Mouse (Mus musculus): ENCODE measurements at regions not wholly inside any gene's neighbourhood (a gene's known extent, or its start where the extent isn't known, plus 50 kb on each side); places are given as distances from the start of the nearest gene placed in this dataset.
A peak's percentile ranks its signal among the peaks of the same experiment; 100 is the strongest.

DNA sequence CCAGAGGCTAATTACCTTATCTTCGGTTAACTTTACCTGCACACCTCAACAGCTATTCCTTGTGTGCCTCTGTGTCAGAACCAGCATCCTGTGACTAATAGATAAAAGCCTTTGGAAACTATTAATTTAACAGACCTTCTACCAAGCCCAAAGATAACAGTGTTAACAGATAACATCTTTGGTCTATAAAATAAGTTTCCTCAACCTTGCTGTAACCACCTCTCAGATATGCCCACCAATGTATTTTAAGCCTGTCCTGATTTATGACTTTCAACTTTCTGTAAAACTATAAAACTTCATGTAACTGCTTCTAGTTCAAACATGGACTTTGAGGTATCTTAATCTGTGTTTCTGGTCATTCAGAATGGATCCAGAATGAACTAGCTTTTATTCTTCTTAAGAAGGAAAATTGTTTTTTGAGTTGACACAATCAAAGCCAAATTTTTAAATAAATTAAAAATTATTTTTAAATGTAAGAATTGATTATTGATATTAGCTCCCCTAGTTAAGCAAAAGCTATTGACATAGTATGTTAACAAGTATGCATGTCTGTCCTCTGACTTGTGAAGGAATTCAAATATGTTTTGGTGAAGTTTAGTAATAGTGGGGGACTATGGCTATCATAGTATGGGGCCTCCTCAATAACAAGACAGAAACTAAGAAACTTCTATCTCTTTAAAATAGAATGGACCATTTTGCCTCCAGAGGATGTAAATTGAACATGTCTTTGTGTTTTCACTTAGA lies 238.7 kb upstream of the Marcks start:
- no peak for DNase-seq (ENCODE audit: low spot score in 2 of 2)

DNA sequence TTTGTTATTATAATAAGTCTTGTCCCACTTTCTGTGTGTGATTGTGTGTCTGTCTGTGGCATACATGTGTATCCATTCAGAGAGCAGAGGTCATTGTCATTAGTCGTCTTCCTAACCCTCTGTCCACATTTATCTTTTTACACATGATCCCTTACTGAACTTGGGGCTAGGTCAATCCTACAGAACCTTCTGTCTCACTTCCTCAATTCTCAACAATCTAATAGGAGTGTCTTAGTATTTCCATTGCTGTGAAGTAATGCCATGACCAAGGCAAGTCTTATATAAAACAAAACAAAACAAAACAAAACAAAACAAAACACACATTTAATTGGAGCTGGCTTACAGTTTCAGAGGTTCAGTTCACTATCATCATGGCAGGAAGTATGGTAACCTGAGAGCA lies 237.5 kb upstream of the Marcks start:
- no peak for DNase-seq (ENCODE audit: low spot score in 2 of 2)

DNA sequence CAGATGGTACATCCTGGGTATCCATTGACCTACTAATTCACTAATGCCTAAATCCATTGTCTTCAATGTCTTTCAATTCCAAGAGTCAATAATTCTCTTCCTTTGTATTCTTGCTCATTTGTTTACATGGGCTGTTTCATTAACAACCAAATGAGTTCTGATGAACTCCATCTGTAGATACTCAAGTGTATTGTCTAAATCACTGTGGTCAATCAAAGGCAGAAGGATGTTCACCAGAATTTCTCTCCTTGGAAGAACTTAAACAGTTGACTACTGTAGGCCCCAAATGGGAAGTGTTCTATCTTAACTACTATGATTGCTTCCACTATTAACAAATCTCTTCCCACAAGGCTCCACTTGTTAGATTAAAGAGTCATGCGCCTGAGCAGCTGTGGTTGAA lies 236.9 kb upstream of the Marcks start:
- DNase-seq (ENCODE audit: low spot score in 2 of 2): no peak

GRCm38 (mm10) chr10:37368997-37369679 lies 230.4 kb upstream of the Marcks start:
- no peak for DNase-seq (ENCODE audit: low spot score in 2 of 2)

GRCm38 (mm10) chr10:37367796-37368195 lies 229.1 kb upstream of the Marcks start:
- no peak for DNase-seq (ENCODE audit: low spot score in 2 of 2)

DNA sequence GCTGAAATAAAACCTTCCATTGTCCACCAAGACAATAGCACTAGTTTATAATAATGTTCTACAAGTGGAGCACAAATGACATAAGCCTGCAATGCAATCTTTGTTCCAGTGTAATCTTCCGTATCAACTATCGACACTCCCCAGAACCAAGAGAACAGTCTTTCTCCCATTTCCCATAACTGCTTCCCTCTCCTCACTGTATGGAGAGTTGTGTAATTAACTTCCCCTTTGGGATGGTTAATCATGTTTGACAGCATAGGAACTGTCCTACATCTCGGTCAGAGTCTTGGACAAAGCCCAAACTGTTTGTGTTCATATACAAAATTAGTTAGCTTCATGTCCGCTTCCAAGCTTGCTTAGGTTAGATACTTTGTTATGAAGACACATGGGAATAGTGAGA lies 225.8 kb upstream of the Marcks start:
- no peak for DNase-seq (ENCODE audit: low spot score in 2 of 2)

GRCm38 (mm10) chr10:37360985-37361384 lies 222.3 kb upstream of the Marcks start:
- no peak for DNase-seq (ENCODE audit: low spot score in 2 of 2)

DNA sequence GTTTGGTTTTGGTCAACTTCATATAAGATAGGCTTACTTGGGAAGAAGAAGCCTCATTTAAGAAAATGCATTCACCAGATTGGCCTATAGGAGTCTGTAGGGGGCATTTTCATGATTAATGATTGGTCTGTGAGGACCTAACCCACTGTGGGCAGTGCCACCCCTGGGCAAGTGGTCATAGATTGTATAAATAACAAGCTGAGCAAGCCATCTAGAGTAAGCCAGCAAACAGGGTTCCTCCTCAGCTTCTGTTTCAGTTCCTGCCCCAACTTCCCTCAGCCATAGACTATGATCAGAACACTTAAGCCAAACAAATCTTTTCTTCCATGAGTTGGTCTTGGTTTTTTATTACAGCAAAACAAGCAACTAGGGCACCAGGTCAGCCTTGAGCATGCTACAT lies 220.2 kb upstream of the Marcks start:
- no peak for DNase-seq (ENCODE audit: low spot score in 2 of 2)

DNA sequence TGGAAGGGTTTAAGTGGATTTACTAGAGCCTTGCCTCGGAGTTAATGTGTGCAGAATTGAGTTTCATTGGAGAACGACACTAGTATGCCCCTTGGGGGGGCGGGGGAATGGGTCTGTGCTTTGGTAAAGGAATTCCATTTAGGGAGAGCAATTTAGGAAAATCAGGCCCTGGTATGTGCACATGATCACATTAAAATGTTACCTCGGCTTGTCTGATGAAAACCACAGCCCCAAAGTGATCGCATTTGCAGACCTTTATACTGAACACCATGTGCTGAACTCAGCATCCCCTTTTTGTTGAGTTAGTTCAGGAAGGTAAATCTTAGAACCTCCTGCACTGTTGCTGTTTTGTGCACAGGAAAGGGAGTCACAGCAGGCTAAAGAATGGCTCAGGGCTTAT lies 219.6 kb upstream of the Marcks start:
- DNase-seq (ENCODE audit: low spot score in 2 of 2): no peak

GRCm38 (mm10) chr10:37357304-37358060 lies 218.8 kb upstream of the Marcks start:
- DNase-seq (ENCODE audit: low spot score in 2 of 2): peak; percentile 20 to 26

- no peak for DNase-seq (ENCODE audit: low spot score in 2 of 2)
Observed at GRCm38 (mm10) chr10:37349261-37349660, 210.5 kb upstream of the Marcks start.

- no peak for DNase-seq (ENCODE audit: low spot score in 2 of 2)
Observed at GRCm38 (mm10) chr10:37348416-37348815, 209.7 kb upstream of the Marcks start.

DNA sequence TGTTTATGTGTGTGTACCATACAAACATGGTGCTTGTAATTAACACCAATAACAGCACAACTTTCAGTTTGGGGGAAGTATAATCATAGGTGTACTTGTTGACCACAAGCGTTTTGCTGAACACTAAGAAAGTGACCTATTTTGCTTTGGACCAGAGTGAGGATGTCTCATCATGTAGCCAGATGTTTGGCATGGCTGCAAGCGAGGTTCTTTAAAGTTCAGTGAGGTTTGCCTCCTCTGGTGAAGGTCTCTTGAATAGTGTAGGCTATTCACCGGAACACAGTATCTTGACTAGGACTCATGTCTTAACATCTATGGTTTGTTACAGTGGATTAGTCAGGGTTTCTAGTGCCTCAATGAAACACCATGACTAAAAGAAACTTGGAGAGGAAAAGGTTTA lies 208.9 kb upstream of the Marcks start:
- DNase-seq (ENCODE audit: low spot score in 2 of 2): no peak

GRCm38 (mm10) chr10:37342675-37343074 lies 204.0 kb upstream of the Marcks start:
- DNase-seq (ENCODE audit: low spot score in 2 of 2): peak in 1 of 2 experiments; percentile 16

- DNase-seq (ENCODE audit: low spot score in 2 of 2): no peak
Observed at GRCm38 (mm10) chr10:37339658-37340057, 200.9 kb upstream of the Marcks start.

DNA sequence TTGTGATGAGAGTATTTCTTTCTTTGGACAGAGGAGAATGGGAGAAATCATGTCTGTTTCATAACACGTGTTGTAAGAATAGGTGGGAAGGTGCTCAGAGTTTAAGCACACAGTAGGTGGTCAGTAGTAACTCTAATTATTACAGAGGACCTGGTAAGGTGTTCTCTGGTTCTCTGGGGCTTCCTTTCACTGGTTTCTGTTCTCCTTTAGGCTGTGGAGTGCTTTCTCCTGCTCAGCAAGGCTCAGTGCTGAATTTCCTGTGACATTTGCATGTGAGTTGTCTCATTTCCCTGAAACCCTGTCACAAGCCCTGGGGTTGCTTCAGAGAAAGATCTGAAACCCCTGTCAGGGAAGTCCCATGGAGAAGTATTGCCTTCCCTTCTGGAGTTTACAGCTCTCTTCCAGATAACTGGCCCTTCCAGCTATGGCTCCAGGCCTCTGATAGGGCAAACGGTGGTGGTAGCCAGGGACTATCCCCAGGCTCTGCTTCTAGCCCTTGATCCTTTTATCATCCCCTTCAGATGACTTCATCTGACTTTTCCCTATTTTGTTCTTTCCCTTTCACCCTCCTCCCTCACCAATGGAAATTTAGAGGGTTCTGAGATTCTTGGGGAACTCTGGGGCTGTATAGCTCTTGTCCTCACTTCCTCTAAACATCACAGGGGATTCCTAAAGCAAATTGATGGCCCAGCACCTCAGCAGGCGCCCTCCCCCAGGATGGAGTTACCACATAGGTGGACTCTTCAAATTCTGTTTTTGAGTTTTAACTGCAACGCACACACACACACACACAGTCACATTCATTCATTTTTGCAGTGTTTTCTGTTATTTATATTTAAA lies 199.6 kb upstream of the Marcks start:
- DNase-seq (ENCODE audit: low spot score in 2 of 2): no peak

- DNase-seq (ENCODE audit: low spot score in 2 of 2): no peak
Observed at GRCm38 (mm10) chr10:37337172-37337620, 198.5 kb upstream of the Marcks start.

GRCm38 (mm10) chr10:37335148-37335547 lies 196.4 kb upstream of the Marcks start:
- DNase-seq (ENCODE audit: low spot score in 2 of 2): no peak

- DNase-seq (ENCODE audit: low spot score in 2 of 2): no peak
Observed at GRCm38 (mm10) chr10:37326168-37326534, 187.4 kb upstream of the Marcks start.

DNA sequence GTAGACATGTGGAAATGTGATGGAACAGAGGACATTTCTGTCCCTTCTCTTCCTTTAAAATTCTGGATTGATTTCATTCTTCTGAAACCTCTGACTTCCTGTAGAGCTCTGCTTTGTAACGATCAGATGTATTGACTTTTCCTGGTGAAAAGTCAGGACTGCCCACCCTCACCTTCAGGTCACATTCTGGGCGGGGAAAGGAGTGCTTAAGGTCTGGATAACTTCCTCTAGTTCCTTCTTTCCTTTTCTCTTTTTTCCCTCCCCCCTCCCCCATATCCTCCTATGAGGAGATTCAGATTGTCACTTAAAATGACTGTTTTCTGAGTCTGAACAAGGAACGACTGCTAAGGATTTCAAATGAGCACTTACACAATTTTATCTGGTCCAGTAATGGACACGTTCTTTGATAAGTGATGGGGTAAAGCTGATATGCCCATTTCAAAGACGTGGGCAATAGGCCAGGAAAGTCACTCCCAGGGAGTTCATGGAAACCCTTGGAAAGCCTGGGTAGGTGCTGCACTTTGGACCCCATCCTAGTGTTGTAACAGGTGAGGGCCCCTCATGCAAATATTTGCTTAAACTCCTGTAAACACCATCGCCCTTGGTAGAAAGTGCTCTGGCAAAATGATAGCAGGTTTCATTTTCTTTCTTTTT lies 186.9 kb upstream of the Marcks start:
- DNase-seq (ENCODE audit: low spot score in 2 of 2): no peak

- DNase-seq (ENCODE audit: low spot score in 2 of 2): no peak
Observed at GRCm38 (mm10) chr10:37323689-37324088, 185.0 kb upstream of the Marcks start.
